Mouse (Mus musculus) ES-Bruce4 (cell line): ENCODE results near the gene Fgfr2.

Source experiments
- CTCF ChIP-seq: IDR thresholded peaks from one replicate; pipeline ENCODE4 v1.8.1; 2011; ENCODE audit warnings: low read depth, low read length
- EP300 ChIP-seq: IDR thresholded peaks from 2 replicates; pipeline ENCODE4 v1.6.1; 2011; ENCODE audit warnings: low read depth, low read length; ENCODE audit not compliant: insufficient read depth
- POLR2A ChIP-seq: IDR thresholded peaks from one replicate; pipeline ENCODE4 v1.8.1; 2011; ENCODE audit warnings: low read length; ENCODE audit not compliant: insufficient read depth

DNA sequence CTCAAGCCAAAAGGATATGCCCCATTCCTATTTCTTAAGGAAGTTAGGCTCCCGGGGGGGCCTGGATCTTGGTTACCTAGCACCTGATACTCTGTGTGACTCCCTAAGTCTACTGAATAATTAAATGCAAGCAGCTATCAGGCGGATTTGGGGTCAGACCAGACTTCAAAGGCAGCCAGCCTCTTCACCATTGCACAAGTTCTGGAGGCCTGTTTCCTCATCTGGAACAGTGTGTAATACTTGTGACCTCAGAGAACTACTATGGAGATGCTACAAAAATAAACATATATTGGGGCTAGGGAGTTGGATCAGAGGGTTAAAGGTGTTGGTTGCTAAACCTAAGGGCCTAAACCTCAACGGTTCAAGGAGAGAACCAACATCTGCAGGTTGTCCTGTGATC is 2486.9 kb downstream of the Fgfr2 start:
- TF ChIP-seq CTCF, result no peak
- no peak for TF ChIP-seq POLR2A
- no peak for TF ChIP-seq EP300
